Mouse (Mus musculus): ENCODE measurements around the gene Mat1a. TPM values are rescaled to one million over a fixed set of nuclear protein-coding genes. Genes with fewer than 3 reads are reported as not detected.

Gene Mat1a
- under 1 TPM in 2 of 4 experiments, not detected in 2; 0.09 to 0.31 TPM for total RNA-seq (2022)

DNA sequence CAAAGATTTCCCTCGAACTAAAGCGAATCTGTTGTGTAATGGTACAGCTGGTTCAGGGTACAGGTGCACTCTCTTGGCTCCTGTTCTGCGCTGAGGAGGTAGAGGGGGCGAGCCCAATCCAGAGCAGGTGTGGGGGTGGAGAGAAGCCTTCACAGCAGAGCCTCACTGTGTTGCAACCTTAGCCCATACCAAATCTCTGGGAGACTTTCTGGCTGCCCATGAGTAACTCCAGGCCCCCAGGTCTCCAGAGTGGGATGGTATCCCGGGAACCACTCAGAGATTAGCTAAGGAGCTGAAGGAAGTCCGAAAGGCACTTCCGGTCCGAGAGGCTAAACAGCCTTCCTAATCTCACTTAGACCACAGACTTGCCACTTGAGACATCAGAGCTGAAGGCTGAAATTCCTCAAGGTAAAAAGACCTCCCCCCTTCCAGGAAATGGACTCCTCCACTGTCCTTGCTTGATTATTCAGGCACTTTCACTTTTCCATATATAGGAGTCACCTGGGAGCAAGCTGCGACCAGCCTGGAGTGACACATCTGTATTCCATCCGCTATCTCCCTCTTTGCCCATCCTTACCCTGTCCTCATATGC lies at the start of gene Mat1a:
Gene Mat1a (plus strand): TSS at position 183 of the 592 bp plus-strand sequence.
- DNase-seq (ENCODE audit: low spot score): no peak

DNA sequence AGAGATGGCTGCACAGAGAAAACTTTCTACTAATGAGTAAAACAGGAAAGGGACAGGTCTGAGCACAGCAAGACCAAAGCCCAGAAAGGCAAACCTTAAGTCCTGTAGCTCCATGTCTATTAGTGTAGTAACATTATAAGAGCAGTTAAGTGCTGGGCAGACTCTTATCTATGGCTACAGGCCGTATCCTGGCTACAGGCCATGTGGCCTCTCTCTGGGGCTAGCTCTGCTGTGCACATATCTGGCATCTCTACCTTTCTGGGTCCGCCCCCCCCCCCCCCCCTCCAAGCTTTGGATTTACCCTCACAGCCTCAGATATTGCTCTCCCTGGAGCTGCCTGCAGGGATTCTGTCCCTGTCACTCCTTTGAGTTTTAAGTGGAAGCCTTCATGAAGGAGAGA lies 39.7 kb upstream of the Mat1a start:
- DNase-seq (ENCODE audit: low spot score): no peak

DNA sequence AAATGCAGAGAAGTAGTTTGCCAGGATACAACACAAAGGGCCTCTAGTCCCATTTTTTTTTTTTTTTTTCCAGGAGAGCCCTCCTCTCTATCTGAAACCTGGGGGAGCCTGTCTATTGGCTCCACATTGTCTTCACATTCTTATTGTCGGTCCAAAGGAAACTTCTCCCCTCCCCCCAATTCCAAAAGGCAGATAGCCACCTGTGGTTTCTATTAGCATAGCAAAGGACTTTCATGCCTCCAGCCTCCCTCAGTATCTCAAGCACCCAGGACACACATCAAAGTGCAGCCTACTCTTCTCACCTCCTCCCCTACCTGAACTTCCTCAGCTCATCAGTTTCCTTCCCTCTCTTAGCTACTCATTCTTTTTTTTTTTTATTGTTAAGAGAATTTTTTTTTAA lies 38.4 kb upstream of the Mat1a start:
- no peak for DNase-seq (ENCODE audit: low spot score)

DNA sequence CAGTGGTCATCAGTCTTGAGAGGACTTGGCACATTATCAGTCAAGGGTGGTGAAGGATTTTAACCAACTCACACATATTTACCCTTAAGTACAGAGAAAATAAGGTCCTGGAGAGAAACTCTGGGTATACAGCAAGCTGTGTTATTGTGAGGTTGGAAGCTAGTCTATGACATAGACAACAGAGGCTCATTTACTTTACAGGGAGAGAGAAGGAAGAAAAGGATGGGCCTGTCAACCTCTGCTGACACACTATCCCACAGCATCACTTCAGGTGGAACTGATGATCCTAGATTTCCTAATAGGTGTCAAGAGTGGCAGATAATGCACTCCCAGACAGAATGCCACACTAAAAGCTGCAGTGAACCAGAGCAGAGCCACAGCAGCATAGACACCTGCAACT lies 35.7 kb upstream of the Mat1a start, which contains the start of gene Dydc2:
Gene Dydc2 (minus strand): TSS at position 101 of the 400 bp plus-strand sequence.
- DNase-seq (ENCODE audit: low spot score): no peak

DNA sequence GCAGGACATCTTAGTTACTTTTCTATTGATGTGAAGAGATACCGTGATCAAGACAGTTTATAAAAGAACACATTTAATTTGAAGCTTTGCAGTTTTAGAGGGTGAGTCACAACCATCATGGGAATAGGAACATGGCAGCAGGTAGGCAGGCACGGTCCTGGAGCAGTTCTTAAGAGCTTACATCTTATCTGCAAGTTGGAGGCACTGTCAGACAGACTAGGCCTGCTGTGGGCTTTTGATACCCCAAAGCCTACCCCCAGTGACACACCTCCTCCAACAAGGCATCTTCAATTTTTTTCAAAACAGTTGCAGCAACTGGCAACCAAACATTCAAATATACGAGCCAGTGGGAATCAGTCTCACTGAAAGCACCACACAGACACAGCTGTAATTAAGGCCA lies 34.5 kb upstream of the Mat1a start:
- no peak for DNase-seq (ENCODE audit: low spot score)

DNA sequence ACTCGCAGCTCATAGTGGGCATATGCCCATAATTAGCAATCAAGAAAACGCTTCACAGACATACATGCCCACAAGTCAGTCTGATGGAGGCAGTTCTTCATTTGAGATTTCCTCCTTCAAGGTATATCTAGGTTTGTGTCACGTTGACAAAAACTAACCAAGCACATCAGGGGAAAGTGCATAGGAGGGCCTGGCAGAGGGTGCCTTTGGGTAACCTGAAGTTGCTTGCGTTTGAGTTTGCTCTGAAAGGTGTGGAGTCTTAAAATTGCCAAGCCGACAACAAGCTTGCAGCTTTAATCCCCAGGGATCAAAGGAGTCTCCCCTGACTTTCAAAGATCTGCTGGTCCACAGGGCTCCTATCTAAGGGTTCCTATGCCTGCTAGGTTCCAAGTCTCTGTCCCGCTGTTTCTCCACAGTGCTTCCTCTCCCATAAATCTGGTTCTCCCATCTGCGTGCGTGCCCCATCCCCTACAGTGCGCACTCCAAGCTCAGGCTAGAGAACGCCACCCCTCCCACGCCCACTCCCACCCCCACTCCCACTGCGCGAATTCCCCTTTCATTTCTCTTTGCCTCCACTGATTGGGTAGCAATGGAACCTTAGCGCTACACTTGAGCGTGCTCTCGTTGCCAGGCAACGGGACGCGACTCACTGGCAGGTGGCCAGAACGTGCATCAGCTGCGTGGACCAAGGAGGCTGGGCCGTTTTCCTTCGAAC lies 32.4 kb upstream of the Mat1a start, which contains the start of gene Dydc1:
Gene Dydc1 (plus strand): TSS at position 683 of the 715 bp plus-strand sequence.
- no peak for DNase-seq (ENCODE audit: low spot score)

DNA sequence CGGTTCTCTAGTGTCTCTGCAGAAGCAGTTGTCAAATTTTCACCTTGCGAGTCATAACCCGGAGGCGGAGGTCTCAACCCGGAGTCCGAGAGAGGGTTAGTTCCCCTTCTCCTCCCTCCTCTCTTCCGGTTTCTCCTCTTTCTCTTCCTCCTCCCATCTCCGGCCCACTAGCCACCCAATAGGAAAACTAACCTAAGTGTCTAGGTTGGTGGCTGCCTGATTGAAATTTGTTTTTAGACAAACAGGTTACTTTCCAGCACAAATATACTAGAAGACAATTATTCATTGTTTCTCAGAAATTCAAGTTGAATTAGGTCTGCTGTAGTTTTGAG lies 31.9 kb upstream of the Mat1a start:
- DNase-seq (ENCODE audit: low spot score): no peak

DNA sequence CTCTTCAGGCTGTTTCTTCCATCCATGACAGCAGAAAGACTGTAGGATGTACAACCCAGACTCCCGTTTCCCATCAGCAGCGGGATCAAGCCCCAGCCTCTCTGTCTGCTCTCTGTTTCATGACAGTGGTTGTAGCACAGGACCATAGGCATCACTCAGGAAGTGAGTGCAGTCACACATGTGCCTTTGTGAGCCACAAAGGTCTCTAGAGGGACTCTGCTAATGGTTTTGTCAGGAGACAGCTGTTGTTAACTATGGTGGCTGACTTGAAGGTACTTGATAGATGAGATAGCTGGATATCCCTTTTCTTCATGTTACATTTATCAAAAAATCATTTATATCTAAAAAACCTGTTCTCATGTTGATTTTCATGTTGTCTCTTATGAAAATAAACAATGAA lies 22.4 kb upstream of the Mat1a start:
- DNase-seq (ENCODE audit: low spot score): no peak

DNA sequence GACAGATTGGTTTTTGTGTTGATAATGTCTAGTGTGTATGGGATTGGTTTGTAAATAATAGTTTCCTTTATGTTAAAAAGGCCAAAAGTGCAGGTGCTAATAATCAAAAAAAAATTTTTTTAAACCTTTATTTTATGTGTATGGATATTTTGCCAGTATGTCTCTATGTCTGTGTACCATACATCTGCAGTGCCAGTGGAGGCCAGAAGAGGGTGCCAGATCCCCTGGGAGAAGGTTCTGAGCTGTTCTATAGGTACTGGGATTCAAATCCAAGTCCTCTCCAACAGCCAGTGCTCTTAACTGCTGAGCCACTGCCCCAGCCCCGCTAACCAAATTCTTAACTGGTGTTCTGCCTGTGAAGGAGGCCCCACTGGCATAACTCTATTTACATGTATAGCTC lies 17.3 kb upstream of the Mat1a start:
- DNase-seq (ENCODE audit: low spot score): no peak

DNA sequence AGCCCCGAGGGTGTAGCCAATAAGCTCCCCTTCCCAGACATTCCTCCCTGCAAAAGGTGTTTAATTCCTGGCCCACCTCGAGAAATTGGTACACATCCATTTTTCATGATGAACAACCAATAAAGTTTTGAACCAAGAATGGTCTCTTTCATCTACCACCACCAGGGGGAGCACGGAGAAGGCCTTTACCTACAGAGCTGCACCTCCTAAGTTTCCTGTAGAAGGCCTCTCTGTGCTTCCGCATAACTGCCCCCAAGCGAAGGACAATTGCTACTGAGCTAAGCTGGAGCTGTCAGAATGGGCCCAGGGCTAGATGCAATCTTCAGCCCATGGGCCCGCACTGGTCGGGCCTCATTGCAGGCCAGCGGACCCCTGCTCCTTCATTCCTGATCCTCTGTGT lies 14.1 kb upstream of the Mat1a start:
- no peak for DNase-seq (ENCODE audit: low spot score)

DNA sequence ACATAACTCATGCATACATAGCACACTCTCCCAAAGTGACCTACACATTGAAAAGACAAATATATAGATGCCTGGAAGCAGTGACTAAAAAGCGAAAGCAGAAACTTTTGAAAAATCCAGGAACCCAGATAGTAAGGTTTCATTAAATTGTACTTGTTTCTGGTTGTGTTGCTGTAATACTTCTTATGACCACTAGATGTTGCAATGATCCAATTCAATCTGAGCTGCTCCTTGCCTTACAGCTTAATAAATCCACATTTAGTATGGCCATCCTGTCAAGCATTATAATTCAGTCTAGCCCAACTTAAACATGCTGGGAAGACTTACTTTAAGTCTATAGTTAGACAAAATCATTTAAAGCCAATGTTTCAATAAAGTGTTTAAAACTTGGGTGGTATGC lies 10.7 kb upstream of the Mat1a start:
- DNase-seq (ENCODE audit: low spot score): no peak

DNA sequence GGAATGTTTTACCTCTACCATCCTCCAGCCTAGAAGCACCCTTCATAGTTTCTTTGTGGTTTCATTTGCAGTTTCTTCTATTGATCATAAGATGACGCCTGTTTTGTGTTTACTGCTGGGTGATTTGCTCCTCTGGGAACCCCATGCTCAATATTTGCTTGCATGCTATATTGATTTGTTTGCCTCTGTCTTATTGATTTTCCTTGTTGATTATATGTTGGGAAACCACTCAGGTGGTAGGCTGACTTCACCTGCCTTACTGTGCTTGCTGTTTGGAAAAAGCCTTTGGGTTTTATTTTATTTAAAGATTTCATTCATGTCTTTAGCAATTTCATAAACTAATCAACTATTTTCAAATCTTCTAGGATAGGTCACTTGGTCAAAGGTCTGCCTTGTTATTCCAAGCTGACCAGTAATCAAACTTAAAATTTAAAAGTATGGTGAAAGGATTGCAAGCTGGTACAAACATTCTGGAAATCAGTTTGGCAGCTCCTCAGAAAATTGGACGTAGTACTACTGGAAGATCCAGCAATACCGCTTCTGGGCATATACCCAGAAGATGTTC lies 8.5 kb upstream of the Mat1a start:
- DNase-seq (ENCODE audit: low spot score): no peak

DNA sequence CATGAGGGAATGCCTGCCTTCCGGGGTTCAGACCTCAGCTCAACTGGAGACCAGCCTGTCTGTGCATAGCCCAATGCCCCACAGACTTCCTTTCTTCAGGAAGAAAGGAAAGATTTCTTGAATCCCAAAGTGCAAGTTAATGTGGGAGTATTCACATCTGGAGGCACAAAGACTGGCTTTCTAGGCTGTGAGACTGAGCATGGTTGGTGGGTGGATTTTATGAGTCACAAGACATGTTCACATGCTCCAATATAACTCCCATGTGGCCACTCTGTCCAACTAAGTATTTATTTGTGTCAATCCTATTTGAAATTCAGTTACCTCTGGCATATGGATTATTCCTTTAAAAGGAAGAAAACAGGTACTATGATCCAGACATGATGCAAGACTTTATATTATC lies 6.1 kb upstream of the Mat1a start:
- DNase-seq (ENCODE audit: low spot score): no peak

DNA sequence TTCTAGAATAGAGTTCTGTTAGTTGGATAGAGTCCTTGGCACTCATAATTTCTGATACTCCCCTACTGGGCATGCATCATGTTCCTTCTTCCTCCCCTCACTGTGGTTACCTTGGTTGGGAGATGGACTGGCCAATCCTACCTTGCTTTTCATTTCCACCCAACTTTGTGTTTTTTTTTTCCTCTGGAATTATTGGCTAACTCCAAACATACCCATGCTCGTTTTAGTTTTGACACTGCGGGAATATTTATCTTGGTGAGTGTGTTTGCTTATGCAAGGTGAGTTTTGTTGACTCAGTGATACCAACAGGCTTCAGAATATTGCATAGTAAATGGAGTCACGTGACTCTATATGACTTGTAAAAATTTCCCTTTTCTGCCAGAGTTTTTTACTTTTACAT lies 4.1 kb upstream of the Mat1a start:
- no peak for DNase-seq (ENCODE audit: low spot score)

DNA sequence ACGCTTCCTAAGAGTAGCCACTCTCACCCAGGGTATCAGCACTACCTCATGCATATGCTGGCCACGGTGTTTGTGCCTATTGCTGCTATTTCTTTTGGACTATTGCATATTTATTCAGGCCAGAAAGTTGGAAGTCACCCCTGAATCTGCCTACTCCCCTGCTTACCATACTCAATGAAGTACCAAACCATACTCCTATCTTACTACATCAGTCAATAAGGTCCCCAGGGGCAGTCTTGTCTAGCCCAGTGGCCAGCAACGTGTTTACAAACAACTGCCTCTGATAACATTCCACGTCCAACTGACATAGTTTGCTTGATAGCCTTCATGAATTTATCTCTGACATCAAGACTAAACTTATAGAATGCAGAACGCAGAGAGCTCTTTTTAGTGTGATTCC lies 3.6 kb upstream of the Mat1a start:
- no peak for DNase-seq (ENCODE audit: low spot score)

DNA sequence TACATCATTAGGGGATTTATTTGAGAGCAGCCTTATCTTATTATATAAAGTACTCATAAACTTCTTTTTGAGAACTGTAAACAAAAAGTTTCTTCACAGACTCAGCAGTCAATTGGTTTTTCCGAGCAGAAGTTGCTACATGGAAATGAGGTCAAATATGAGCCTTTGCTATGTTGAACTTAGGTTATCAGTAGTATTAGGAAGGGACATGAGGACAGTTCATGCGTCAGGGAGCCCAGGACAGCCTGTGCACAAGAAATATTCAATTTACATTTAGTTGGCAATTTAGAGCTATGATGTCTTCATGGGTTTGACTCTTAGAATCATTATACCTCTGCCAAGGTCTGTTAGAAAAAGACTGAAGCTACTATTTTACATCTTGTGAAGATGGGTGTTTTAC lies 2.6 kb upstream of the Mat1a start:
- DNase-seq (ENCODE audit: low spot score): no peak

DNA sequence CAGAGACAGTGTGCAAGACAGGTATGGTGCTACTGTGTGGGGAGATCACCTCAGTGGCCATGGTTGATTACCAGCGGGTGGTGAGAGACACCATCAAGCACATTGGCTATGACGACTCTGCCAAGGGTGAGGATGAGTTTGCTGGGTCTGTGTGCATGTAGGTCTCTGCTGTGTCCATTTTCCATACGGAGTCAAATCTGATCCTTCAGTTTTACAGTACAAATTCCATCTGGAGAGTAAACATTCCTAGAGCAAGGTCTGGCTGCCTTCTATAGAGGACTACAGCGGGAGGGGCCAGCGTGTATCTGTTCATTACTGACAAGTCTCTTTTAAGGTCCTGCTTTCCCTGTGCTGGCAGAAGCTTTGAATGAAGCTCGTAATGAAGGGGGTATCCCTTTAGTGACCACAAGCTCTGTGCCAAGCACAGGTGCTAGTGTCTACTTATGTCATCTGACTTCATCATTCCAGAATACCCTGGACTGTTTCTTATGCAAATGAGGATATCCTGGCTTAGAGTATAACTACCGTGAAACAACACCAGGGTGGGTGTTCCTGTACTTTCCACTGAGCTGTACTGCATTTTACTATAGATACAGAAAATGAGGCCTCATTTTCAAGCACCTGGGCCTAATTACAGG lies 6.3 kb downstream of the Mat1a start:
- DNase-seq (ENCODE audit: low spot score): no peak

DNA sequence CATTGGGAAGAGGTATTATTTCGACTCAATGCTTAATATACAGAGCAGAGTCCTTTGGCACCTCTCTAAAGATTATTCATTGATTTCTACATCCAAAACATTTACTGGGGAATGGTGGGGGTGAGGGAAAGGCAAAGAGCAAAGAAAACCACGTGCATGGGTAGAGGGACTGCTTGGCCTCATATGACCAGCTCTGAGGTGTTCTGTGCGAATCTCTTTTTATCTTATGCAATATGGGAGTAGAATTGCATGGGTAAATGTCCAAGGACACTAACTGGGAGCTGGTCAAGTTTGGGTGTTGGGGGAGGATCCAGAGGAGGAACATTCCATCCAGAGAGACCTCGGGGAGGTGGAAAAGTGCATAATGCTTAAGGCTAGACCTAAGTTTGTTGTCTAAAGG lies 8.1 kb downstream of the Mat1a start:
- DNase-seq (ENCODE audit: low spot score): no peak

DNA sequence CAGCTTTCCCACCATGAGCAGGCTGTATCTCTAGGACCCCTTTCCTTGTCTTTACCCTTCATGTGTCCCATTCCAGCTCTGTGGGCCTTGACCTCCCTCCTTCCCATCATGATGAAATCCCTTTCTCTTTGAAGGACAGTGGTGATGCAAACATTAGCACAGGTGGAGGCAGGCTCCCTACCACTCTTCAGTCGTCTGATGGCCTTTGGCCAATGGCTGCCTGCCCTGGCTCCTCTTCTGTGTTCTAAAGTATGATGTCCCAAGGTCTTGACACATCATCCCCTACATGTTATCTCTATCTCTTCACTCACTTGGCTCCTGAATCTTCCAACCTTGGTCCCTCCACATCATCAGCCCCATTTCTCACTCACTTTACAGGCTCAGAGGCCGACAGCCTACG lies 11.4 kb downstream of the Mat1a start:
- DNase-seq (ENCODE audit: low spot score): no peak

DNA sequence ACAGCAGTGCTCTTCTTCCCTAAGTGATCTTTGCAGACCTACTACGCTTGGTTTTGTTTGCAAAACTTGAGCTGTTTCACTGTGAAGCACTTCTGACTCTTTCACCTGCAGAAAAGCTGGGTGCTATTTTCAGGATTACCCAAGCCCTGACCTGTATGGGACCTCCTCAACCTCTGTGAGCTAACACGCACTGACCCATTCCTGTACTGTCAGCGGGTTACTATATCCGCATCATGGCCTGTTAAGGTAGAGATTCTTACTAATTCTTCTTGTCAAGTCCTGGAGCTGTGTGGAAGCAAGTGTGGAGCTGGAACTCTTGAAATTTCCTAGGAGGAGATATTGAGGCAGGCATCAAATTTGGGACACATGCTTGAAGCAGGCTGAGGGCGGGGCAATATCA lies 19.8 kb downstream of the Mat1a start:
- DNase-seq (ENCODE audit: low spot score): no peak

DNA sequence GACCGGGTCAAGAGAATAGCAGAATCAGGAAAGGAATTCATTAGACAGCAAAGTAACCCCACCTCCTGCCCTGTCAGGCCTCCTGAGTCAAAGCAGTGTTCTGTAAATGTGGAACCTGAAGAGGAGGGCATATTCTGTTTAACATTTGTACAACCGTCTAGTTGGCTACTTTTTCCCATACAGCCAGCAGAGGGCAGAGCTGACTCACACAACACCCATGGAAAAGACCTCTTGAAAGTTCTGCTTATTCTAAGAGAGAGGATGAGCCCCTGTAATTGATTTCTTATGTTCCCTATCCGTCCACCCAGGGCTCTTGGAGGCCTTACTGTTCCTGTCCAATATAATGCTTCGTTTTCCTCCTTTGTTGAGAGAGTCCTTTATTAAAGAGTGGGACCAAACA lies 23.2 kb downstream of the Mat1a start:
- peak; percentile 3 for DNase-seq (ENCODE audit: low spot score)

DNA sequence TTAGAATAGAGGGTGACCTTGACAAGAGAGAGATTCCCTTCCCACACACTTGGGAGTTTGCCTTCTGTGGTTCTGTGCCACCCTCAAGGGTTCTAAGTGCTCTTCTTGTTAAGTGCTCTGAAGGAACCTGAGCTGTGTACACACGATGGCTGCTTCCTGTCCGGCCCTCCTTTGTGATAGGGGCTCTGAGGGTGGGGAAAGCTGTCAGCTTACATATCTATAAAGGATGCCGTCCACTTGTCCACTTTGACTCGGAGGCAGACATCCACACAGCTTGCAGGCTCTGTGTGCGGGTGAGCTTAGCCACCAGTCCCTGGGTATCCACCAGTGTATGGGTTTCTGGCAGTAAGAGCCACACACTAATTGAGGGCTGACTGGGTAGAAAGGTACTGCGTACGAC lies 26.7 kb downstream of the Mat1a start, which contains the start of gene Sftpa1:
Gene Sftpa1 (plus strand): TSS at position 243 of the 400 bp plus-strand sequence.
- no peak for DNase-seq (ENCODE audit: low spot score)

DNA sequence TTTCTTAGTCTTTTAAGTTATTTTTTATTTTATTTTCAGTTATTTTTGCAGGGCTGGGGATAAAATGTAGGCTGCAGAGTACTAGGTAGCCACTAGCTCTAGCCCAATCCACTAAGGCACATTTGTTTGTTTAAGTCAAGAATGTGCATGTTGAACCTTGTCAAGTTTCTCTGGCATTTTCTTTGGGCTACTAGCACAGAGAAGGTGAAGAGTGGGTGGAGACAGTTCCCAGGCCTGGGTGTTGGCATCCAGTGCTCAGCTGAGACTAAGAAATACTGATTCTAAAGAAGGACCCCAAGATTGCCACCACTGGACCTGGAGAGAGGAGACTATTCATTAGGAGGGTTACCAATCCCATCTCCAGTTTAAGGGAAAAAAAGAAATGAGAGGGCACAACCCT lies 32.2 kb downstream of the Mat1a start:
- DNase-seq (ENCODE audit: low spot score): no peak

All from heart, adult 8-10 months (tissue).